Mouse (Mus musculus): Measurements from ENCODE around the gene Sephs1. TPM values are rescaled to one million over a fixed set of nuclear protein-coding genes. Genes with fewer than 3 reads are reported as not detected.
"Not testable (repeated sequence)": the region's sequence is repeated elsewhere in the genome, so short reads cannot be mapped to it uniquely, and the experiment has no call there.

Sephs1 gene
- total RNA-seq, 2 experiments from 2014 or later, result 30.1 to 35.1 TPM

GRCm38 (mm10) chr2:4902346-4902745 is 21.0 kb downstream of the Sephs1 start:
- intact Hi-C loops (cut with DNase I), result no loop called here
- no peak for DNase-seq

DNA sequence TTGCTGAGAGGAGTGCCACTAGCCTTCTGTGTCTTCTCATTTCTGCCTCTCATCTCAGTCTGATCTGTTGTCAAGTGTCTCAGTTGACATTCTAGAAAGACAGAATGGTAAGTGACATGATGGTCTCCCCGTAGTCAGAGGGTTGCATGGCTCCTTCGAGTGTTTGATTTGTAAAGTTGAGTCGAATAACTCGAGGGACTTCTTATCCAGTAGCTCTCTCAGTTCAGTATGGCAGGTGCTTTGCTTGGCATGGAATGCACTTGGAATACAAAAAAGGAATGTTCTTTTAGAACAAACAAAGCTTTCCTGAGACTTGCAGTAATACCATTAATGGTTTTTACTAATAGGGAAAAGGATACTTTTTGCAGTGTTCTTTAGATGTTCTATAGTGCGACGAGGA is 25.8 kb downstream of the Sephs1 start:
- no peak for DNase-seq
- intact Hi-C loops (cut with DNase I), result no loop called here

- DNase-seq, result no peak
- intact Hi-C loops (cut with DNase I), result no loop called here
Observed at GRCm38 (mm10) chr2:4907916-4908315, 26.6 kb downstream of the Sephs1 start.

GRCm38 (mm10) chr2:4908771-4909315 is 27.5 kb downstream of the Sephs1 start:
- intact Hi-C loops (cut with DNase I), result no loop called here
- no peak for DNase-seq

- intact Hi-C loops (cut with DNase I), result no loop called here
- DNase-seq, result no peak
Observed at GRCm38 (mm10) chr2:4909909-4910308, 28.5 kb downstream of the Sephs1 start.

DNA sequence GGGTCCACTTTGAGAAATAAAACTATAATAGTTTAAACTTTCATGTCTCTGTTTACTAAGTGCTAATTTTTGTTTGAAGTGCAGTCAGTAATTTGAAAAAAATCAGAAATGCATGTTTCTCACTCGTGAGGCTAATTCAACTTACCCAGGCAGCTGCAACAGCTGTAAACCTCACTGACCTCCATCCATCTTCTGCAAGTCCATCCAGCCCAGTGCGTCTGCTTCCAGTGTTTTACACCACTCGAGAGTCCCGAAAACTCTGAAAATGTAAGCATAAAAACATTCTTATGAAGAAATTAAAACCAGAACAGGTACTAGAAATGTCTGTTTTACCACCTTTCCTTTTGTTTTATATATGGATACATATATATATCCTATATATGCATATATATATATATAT is 29.2 kb downstream of the Sephs1 start:
- intact Hi-C loops (cut with DNase I), result no loop called here
- no peak for DNase-seq

DNA sequence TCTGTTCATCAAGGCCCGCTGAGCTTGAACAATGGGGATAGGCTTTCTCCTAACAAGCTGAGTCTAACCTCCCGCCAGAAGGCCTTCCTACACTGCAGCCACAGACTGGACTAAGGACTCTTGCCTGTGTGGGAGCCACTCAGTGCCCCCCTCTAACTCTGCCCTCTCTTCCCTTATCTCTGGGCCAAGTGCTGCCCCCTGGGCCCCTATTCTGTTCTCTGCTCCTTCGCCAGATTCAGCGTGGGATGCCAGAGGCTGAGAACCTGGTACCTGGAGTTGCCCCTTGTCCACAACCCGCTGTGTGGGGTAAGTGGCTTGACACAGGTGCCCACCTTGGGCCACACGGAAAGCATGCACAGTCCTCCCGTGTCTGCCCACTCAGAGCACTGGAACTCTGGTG is 32.6 kb downstream of the Sephs1 start:
- no peak for DNase-seq

DNA sequence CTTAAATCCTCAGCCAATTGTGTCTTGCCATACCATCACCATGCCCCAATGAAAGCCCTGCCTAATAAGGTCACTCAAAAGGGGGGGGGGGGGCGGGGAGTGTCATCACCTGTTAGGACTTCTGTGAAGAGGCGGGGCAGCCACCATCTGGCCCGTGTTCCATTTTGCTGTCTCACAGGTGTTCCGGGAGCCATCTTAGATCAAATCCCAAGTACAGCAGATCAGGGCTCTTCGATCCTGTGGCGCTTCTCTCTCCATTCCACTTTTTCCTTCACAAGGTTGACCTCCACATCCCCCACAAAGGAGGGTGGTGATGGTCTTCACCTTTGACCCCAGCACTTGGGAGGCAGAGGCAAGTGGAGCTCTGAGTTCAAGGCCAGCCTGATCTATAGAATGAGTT is 34.7 kb downstream of the Sephs1 start:
- no peak for DNase-seq
- intact Hi-C loops (cut with DNase I), result loop anchor here (2.0 to 5.0 kb wide), 4 partner anchors 81 to 855 kb away; partner anchors contain the start of gene Mcm10

More for the DNA sequence above, 32.6 kb downstream of the Sephs1 start:
- intact Hi-C loops (cut with DNase I), result no loop called here

- intact Hi-C loops (cut with DNase I), result loop anchor here (1.0 to 5.0 kb wide), 5 partner anchors 80 to 853 kb away; partner anchors contain the start of gene Mcm10
Observed at GRCm38 (mm10) chr2:4917326-4918021, 36.1 kb downstream of the Sephs1 start.

DNA sequence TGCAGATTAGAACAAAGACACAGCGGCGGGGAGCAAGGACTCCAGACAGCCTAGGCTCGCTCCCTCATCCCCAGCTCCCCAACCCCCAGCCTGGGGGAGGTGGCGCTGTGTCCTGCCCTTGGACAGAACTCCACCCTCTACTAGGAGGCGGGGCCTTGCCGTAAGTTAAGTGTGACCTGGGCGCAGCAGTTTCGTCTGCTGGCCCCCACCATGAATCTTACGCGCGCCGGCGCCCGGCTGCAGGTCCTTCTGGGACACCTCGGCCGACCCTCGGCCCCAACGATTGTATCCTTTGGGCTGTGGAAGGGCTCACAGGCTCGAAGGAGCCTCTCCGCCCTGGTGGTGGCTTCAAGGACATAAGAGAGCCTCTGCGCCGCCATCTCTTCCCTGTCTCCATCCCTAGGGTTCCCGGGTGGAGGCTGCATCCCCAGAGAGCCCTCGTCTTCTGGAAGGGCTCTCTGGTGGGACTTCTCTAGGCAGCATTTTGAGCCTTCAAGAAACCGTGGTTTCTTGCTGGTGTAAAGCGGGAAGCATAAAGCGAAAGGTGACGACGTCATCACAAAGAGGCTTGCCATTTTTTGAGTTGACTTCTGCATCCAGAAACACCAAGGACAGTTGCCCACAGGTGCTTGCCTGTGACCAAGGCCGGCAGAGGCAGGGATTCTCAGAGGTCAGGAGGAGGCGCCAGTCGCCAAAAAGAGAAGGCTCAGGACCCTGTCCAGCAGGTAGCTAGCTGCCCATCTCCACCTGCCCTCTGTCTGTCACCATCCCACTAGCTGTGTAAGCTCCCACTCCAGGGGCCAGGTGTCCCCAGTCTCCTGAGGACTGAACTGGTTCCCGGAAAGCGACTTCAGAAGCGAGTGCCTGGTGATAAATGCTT is 37.7 kb downstream of the Sephs1 start, which contains the start of gene Phyh:
Phyh (plus strand) TSS at position 160 of the 880 bp plus-strand sequence.
- intact Hi-C loops (cut with DNase I), result loop anchor here (5.0 kb wide), 3 partner anchors 78 to 163 kb away; partner anchors contain the start of gene Mcm10
- peak; percentile 93 to 94 for DNase-seq

More at GRCm38 (mm10) chr2:4917326-4918021, 36.1 kb downstream of the Sephs1 start:
- DNase-seq, result peak; percentile 63 to 73

DNA sequence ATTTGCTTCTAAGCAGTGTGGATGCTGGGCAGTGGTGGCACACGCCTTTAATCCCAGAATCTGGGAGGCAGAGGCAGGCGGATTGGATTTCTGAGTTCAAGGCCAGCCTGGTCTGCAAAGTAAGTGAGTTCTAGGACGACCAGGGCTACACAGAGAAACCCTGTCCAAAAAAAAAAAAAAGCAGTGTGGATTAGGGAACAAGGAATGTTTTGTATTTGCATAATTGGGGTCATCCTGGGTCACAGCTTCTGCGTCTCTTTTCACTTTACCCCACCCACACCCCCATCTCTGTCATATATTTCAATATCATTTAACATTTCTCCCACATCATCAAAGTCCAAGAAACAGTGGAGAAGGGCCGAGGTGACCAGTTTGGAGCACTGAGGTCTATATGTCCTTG is 39.7 kb downstream of the Sephs1 start:
- no peak for DNase-seq
- intact Hi-C loops (cut with DNase I), result no loop called here

- DNase-seq, result no peak
- intact Hi-C loops (cut with DNase I), result no loop called here
Observed at GRCm38 (mm10) chr2:4922476-4923164, 41.3 kb downstream of the Sephs1 start.

GRCm38 (mm10) chr2:4927391-4927790 is 46.0 kb downstream of the Sephs1 start:
- intact Hi-C loops (cut with DNase I), result no loop called here
- no peak for DNase-seq

DNA sequence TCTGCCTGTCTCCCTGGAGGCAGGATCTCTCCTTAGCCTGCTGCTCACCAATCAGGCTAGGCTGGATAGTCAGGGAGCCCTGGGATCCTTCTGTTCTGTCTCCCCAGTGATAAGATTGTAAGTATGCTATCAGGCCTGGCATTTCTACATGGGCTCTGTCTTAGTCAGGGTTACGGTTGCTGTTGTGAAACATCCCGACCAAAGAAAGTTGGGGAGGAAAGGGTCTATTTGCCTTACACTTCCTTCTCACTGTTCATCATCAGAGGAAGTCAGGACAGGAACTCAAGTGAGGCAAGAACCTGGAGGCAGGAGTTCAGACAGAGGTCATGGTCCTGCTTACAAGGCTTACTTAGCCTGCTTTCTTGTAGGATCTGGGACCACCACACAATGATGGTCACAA is 47.9 kb downstream of the Sephs1 start:
- DNase-seq, result no peak
- intact Hi-C loops (cut with DNase I), result no loop called here

GRCm38 (mm10) chr2:4934516-4934915 is 53.2 kb downstream of the Sephs1 start:
- DNase-seq, result no peak
- intact Hi-C loops (cut with DNase I), result no loop called here

DNA sequence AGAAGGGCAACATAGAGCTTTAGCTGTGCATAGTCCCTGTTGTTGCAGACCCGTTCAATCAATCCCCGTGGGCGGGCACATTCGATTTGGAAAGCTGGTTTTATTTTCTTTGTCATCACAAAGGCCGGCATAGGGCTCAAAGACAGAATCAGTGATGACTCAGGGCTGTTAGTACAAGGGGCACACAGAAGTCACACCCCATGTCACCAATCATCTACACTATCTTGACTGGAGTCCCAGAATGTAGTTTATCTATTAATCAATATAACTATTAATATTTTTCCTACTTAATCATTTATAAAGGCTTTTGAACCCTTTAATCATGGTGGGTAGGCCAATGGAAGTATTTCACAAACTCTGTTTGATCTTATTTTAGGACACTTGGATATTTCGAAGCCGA is 56.6 kb downstream of the Sephs1 start:
- no peak for DNase-seq
- intact Hi-C loops (cut with DNase I), result no loop called here

DNA sequence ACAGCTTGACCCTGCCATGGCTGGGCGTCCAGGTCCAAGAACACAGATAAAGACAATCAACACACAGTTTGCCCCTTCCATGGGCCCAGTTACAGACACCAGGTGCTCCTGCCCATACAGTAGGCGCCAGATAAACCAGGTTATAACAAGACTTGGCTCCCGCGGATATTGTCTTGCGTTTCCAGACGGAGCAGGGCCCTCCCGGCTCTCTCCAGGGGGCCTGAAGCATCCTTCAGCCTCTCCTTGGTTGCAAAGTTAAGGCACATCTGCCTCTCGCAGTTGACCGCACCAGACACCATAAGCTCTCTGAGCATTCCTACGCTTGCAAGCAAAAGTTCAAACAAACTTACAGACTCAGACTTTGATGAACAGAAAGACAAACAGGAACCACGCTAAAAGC is 59.5 kb downstream of the Sephs1 start:
- no peak for DNase-seq
- intact Hi-C loops (cut with DNase I), result no loop called here

GRCm38 (mm10) chr2:4949691-4950090 is 68.3 kb downstream of the Sephs1 start:
- intact Hi-C loops (cut with DNase I); DNase-seq: not testable (repeated sequence)

DNA sequence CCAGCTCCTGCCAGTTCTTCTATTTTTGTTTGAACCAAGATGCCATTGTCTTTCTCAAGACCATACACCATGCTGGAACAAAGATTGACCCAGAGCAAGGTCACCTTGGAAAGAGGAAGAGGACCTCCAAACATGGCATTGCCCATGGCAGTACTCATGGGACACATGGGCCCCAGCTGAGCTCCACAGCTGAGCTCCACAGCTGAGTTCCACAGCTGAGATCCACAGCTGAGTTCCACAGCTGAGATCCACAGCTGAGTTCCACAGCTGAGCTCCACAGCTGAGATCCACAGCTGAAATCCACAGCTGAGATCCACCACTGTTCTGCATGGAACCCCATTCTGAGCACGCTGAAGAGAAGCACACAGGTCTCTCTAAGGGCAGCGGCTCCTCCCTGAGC is 69.6 kb downstream of the Sephs1 start:
- DNase-seq, result no peak
- intact Hi-C loops (cut with DNase I), result no loop called here

DNA sequence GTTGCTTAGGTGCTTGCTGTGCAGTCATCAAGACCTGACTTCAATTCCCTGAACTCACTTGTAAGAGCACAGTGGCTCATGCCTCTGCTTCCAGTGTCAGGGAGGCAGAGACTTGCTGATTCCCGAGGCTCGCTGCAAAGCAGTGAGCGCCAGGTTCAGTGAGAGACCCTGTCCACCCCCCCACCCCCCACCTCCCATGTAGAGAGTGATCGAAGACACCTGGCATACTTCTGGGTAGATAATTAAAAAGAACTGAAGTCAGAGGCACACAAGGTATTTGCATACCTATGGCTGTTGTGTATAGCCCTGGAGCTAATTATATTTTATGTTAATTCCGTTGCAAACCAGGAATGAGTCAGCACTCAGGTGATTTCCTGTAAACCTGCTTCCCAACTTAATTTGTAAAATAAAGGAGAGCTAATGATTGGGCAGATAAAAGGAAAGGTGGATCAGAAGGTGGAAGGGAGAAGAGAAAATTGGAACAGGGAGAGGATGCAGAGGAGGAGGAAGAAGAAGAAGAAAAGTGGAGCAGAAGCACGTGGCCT is 72.9 kb downstream of the Sephs1 start:
- intact Hi-C loops (cut with DNase I), result no loop called here
- no peak for DNase-seq

Data from heart, postnatal 10 days (tissue).